Mouse (Mus musculus): ENCODE measurements around the gene Aqp8. TPM values are rescaled to one million over a fixed set of nuclear protein-coding genes. Genes with fewer than 3 reads are reported as not detected.
A peak's percentile ranks its signal among the peaks of the same experiment; 100 is the strongest.

Aqp8 gene
- polyA plus RNA-seq, 1 experiment = not detected

GRCm38 (mm10) chr7:123442079-123442478 is 20.0 kb upstream of the Aqp8 start:
- no peak overlapping the region for H3K4me3 ChIP-seq (replicated peaks)
- peaks cover 12% of the 10 kb centered on the region for H3K27me3 ChIP-seq (replicated peaks)
- TF ChIP-seq FLI1 (IDR thresholded peaks at IDR 0.05; ENCODE audit: low read length) (no peak), GATA1 (IDR thresholded peaks at IDR 0.05; ENCODE audit: borderline replicate concordance, low read length) (no peak)
- H3K36me3 ChIP-seq (replicated peaks; ENCODE audit: low read length) = no peaks in the 10 kb centered on the region
- H3K9me3 ChIP-seq = peaks cover 12% of the 10 kb centered on the region; the same call in 1 of the 2 replicates
- H3K4me1 ChIP-seq = no peaks in the 10 kb centered on the region

GRCm38 (mm10) chr7:123448794-123449193 is 13.3 kb upstream of the Aqp8 start:
- peaks cover 11% of the 10 kb centered on the region for H3K27me3 ChIP-seq (replicated peaks)
- TF ChIP-seq FLI1 (IDR thresholded peaks at IDR 0.05; ENCODE audit: low read length) = no peak
- TF ChIP-seq GATA1 (IDR thresholded peaks at IDR 0.05; ENCODE audit: borderline replicate concordance, low read length) = no peak
- H3K4me3 ChIP-seq (replicated peaks) = no peak overlapping the region
- no peaks in the 10 kb centered on the region for H3K36me3 ChIP-seq (replicated peaks; ENCODE audit: low read length)
- peaks cover 7% of the 10 kb centered on the region for H3K4me1 ChIP-seq
- no peaks in the 10 kb centered on the region for H3K9me3 ChIP-seq

- Histone ChIP-seq H3K4me1 (peaks cover 8% of the 10 kb centered on the region), H3K9me3 (no peaks in the 10 kb centered on the region), H3K4me3 (replicated peaks) (no peak overlapping the region), H3K36me3 (replicated peaks; ENCODE audit: low read length) (no peaks in the 10 kb centered on the region), H3K27me3 (replicated peaks) (peaks cover 12% of the 10 kb centered on the region)
- no peak for TF ChIP-seq FLI1 (IDR thresholded peaks at IDR 0.05; ENCODE audit: low read length)
- TF ChIP-seq GATA1 (IDR thresholded peaks at IDR 0.05; ENCODE audit: borderline replicate concordance, low read length) = no peak
Measured at GRCm38 (mm10) chr7:123449676-123450075, 12.4 kb upstream of the Aqp8 start.

- peaks cover 8% of the 10 kb centered on the region for H3K4me1 ChIP-seq
- no peak overlapping the region for H3K4me3 ChIP-seq (replicated peaks)
- peaks cover 11% of the 10 kb centered on the region for H3K27me3 ChIP-seq (replicated peaks)
- no peaks in the 10 kb centered on the region for H3K36me3 ChIP-seq (replicated peaks; ENCODE audit: low read length)
- H3K9me3 ChIP-seq = no peaks in the 10 kb centered on the region
- TF ChIP-seq GATA1 (IDR thresholded peaks at IDR 0.05; ENCODE audit: borderline replicate concordance, low read length) (no peak), FLI1 (IDR thresholded peaks at IDR 0.05; ENCODE audit: low read length) (no peak)
Measured at GRCm38 (mm10) chr7:123450515-123450914, 11.6 kb upstream of the Aqp8 start.

- Histone ChIP-seq H3K36me3 (replicated peaks; ENCODE audit: low read length) (no peaks in the 10 kb centered on the region), H3K4me3 (replicated peaks) (no peak overlapping the region), H3K9me3 (no peaks in the 10 kb centered on the region), H3K27me3 (replicated peaks) (peaks cover 2% of the 10 kb centered on the region), H3K4me1 (peaks cover 11% of the 10 kb centered on the region)
- TF ChIP-seq FLI1 (IDR thresholded peaks at IDR 0.05; ENCODE audit: low read length) (no peak), GATA1 (IDR thresholded peaks at IDR 0.05; ENCODE audit: borderline replicate concordance, low read length) (no peak)
Measured at GRCm38 (mm10) chr7:123452551-123452950, 9.5 kb upstream of the Aqp8 start.

GRCm38 (mm10) chr7:123453066-123453465 is 9.0 kb upstream of the Aqp8 start:
- Histone ChIP-seq H3K4me3 (replicated peaks) (no peak overlapping the region), H3K27me3 (replicated peaks) (peaks cover 2% of the 10 kb centered on the region), H3K36me3 (replicated peaks; ENCODE audit: low read length) (no peaks in the 10 kb centered on the region), H3K9me3 (no peaks in the 10 kb centered on the region), H3K4me1 (peaks cover 13% of the 10 kb centered on the region)
- no peak for TF ChIP-seq FLI1 (IDR thresholded peaks at IDR 0.05; ENCODE audit: low read length)
- no peak for TF ChIP-seq GATA1 (IDR thresholded peaks at IDR 0.05; ENCODE audit: borderline replicate concordance, low read length)

GRCm38 (mm10) chr7:123455088-123455487 is 7.0 kb upstream of the Aqp8 start:
- Histone ChIP-seq H3K4me1 (peaks cover 30% of the 10 kb centered on the region), H3K36me3 (replicated peaks; ENCODE audit: low read length) (no peaks in the 10 kb centered on the region), H3K9me3 (no peaks in the 10 kb centered on the region), H3K27me3 (replicated peaks) (peaks cover 2% of the 10 kb centered on the region), H3K4me3 (replicated peaks) (no peak overlapping the region)
- no peak for TF ChIP-seq GATA1 (IDR thresholded peaks at IDR 0.05; ENCODE audit: borderline replicate concordance, low read length)

GRCm38 (mm10) chr7:123458309-123458708 is 3.8 kb upstream of the Aqp8 start:
- Histone ChIP-seq H3K27me3 (replicated peaks) (peaks cover 5% of the 10 kb centered on the region), H3K36me3 (replicated peaks; ENCODE audit: low read length) (no peaks in the 10 kb centered on the region), H3K4me3 (replicated peaks) (no peak overlapping the region), H3K9me3 (no peaks in the 10 kb centered on the region), H3K4me1 (peaks cover 51% of the 10 kb centered on the region)
- TF ChIP-seq GATA1 (IDR thresholded peaks at IDR 0.05; ENCODE audit: borderline replicate concordance, low read length) (no peak), FLI1 (IDR thresholded peaks at IDR 0.05; ENCODE audit: low read length) (no peak)

GRCm38 (mm10) chr7:123459247-123459646 is 2.8 kb upstream of the Aqp8 start:
- TF ChIP-seq FLI1 (IDR thresholded peaks at IDR 0.05; ENCODE audit: low read length) (no peak), GATA1 (IDR thresholded peaks at IDR 0.05; ENCODE audit: borderline replicate concordance, low read length) (no peak)
- Histone ChIP-seq H3K9me3 (peaks cover under 1% of the 10 kb centered on the region; the same call in 1 of the 2 replicates), H3K36me3 (replicated peaks; ENCODE audit: low read length) (no peaks in the 10 kb centered on the region), H3K4me3 (replicated peaks) (peak overlapping the region; percentile 29), H3K4me1 (peaks cover 49% of the 10 kb centered on the region), H3K27me3 (replicated peaks) (peaks cover 10% of the 10 kb centered on the region)

GRCm38 (mm10) chr7:123461316-123461715 is 775 bp upstream of the Aqp8 start:
- Histone ChIP-seq H3K4me3 (replicated peaks) (no peak overlapping the region), H3K9me3 (peaks cover 4% of the 10 kb centered on the region; the same call in 1 of the 2 replicates), H3K4me1 (peaks cover 49% of the 10 kb centered on the region), H3K27me3 (replicated peaks) (peaks cover 20% of the 10 kb centered on the region), H3K36me3 (replicated peaks; ENCODE audit: low read length) (no peaks in the 10 kb centered on the region)
- TF ChIP-seq GATA1 (IDR thresholded peaks at IDR 0.05; ENCODE audit: borderline replicate concordance, low read length) (no peak), FLI1 (IDR thresholded peaks at IDR 0.05; ENCODE audit: low read length) (no peak)

- Histone ChIP-seq H3K9me3 (peaks cover 4% of the 10 kb centered on the region; the same call in 1 of the 2 replicates), H3K36me3 (replicated peaks; ENCODE audit: low read length) (no peaks in the 10 kb centered on the region), H3K4me3 (replicated peaks) (no peak overlapping the region), H3K27me3 (replicated peaks) (peaks cover 28% of the 10 kb centered on the region), H3K4me1 (peaks cover 40% of the 10 kb centered on the region)
- TF ChIP-seq FLI1 (IDR thresholded peaks at IDR 0.05; ENCODE audit: low read length) = no peak
- no peak for TF ChIP-seq GATA1 (IDR thresholded peaks at IDR 0.05; ENCODE audit: borderline replicate concordance, low read length)
Measured at GRCm38 (mm10) chr7:123463569-123463968, 1.5 kb downstream of the Aqp8 start.

All from megakaryocyte, embryonic 14.5 days (primary cell).